Mouse (Mus musculus) brain, embryonic 14.5 days (tissue): ENCODE results near the gene Smug1.

ENCODE experiments used
- CTCF ChIP-seq: fragments of 200-500 bp; IDR thresholded peaks from 2 replicates; pipeline ENCODE4 v1.5.1; 2012; ENCODE audit warnings: inconsistent platforms, mild to moderate bottlenecking, moderate library complexity, borderline replicate concordance; ENCODE audit not compliant: insufficient read depth, insufficient read length; ENCODE audit errors: extremely low read depth
- POLR2A ChIP-seq: fragments of 200-500 bp; IDR thresholded peaks from 2 replicates; pipeline ENCODE4 v1.6.1; 2012; ENCODE audit warnings: mild to moderate bottlenecking, inconsistent platforms, borderline replicate concordance; ENCODE audit not compliant: poor library complexity, insufficient read depth, insufficient read length, severe bottlenecking; ENCODE audit errors: extremely low read depth

DNA sequence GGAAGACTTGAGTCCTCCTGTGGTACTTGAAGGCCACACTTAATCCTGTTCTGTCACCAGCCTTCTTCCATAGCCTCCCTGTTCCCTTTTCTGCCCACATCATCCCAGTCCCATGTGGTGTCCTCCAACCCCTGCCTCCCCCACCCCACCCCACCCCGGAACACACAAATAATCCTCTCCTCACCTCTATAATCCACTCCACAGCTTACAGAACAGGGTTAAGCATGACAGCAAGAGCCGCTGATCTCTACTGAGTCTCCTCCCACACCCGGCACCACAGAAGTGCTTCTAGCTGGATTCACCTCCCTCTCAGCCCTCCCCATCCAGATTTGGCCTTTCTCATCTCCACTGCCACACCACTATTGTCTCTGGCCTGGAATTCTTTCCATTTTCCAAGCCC lies 894 bp upstream of the Smug1 start:
- no peak for TF ChIP-seq POLR2A
- TF ChIP-seq CTCF = no peak
